Mouse (Mus musculus): ENCODE measurements at regions not wholly inside any gene's neighbourhood (a gene's known extent, or its start where the extent isn't known, plus 50 kb on each side); places are given as distances from the start of the nearest gene placed in this dataset.
A peak's percentile ranks its signal among the peaks of the same experiment; 100 is the strongest.

- ATAC-seq (replicated peaks; ENCODE audit: poor library complexity, severe bottlenecking), result no peak
These were observed 219.4 kb upstream of the Mdfic start for GRCm38 (mm10) chr6:15501063-15501462.

- ATAC-seq (replicated peaks; ENCODE audit: poor library complexity, severe bottlenecking), result no peak
These were observed 211.1 kb upstream of the Mdfic start for GRCm38 (mm10) chr6:15509314-15509713.

GRCm38 (mm10) chr6:15537279-15537678, 183.2 kb upstream of the Mdfic start:
- no peak for ATAC-seq (replicated peaks; ENCODE audit: poor library complexity, severe bottlenecking)

- no peak for ATAC-seq (replicated peaks; ENCODE audit: poor library complexity, severe bottlenecking)
These were observed 178.5 kb upstream of the Mdfic start for GRCm38 (mm10) chr6:15541969-15542368.

GRCm38 (mm10) chr6:15543516-15544080, 176.9 kb upstream of the Mdfic start:
- ATAC-seq (replicated peaks; ENCODE audit: poor library complexity, severe bottlenecking), result no peak

- no peak for ATAC-seq (replicated peaks; ENCODE audit: poor library complexity, severe bottlenecking)
These were observed 171.6 kb upstream of the Mdfic start for GRCm38 (mm10) chr6:15548833-15549232.

- no peak for ATAC-seq (replicated peaks; ENCODE audit: poor library complexity, severe bottlenecking)
These were observed 127.7 kb upstream of the Mdfic start for GRCm38 (mm10) chr6:15592780-15593179.

- no peak for ATAC-seq (replicated peaks; ENCODE audit: poor library complexity, severe bottlenecking)
These were observed 123.1 kb upstream of the Mdfic start for GRCm38 (mm10) chr6:15597226-15597983.

GRCm38 (mm10) chr6:15610208-15610607, 110.3 kb upstream of the Mdfic start:
- ATAC-seq (replicated peaks; ENCODE audit: poor library complexity, severe bottlenecking), result no peak

- peak; percentile 65 for ATAC-seq (replicated peaks; ENCODE audit: poor library complexity, severe bottlenecking)
These were observed 94.4 kb upstream of the Mdfic start for GRCm38 (mm10) chr6:15625910-15626564.

GRCm38 (mm10) chr6:15638548-15638947, 81.9 kb upstream of the Mdfic start:
- ATAC-seq (replicated peaks; ENCODE audit: poor library complexity, severe bottlenecking), result no peak

- no peak for ATAC-seq (replicated peaks; ENCODE audit: poor library complexity, severe bottlenecking)
These were observed 81.1 kb upstream of the Mdfic start for GRCm38 (mm10) chr6:15639378-15639777.

GRCm38 (mm10) chr6:15639809-15640479, 80.5 kb upstream of the Mdfic start:
- ATAC-seq (replicated peaks; ENCODE audit: poor library complexity, severe bottlenecking), result no peak

GRCm38 (mm10) chr6:15644311-15644710, 76.2 kb upstream of the Mdfic start:
- ATAC-seq (replicated peaks; ENCODE audit: poor library complexity, severe bottlenecking), result no peak

GRCm38 (mm10) chr6:15647499-15647898, 73.0 kb upstream of the Mdfic start:
- no peak for ATAC-seq (replicated peaks; ENCODE audit: poor library complexity, severe bottlenecking)

Data from granulocyte monocyte progenitor cell, adult 5-6 weeks (primary cell).